Mouse (Mus musculus): ENCODE data around the gene Mkks. TPM values are rescaled to one million over a fixed set of nuclear protein-coding genes. Genes with fewer than 3 reads are reported as not detected.

The Mkks gene
- polyA plus RNA-seq, 1 experiment from 2014 or later = 5.0 TPM

DNA sequence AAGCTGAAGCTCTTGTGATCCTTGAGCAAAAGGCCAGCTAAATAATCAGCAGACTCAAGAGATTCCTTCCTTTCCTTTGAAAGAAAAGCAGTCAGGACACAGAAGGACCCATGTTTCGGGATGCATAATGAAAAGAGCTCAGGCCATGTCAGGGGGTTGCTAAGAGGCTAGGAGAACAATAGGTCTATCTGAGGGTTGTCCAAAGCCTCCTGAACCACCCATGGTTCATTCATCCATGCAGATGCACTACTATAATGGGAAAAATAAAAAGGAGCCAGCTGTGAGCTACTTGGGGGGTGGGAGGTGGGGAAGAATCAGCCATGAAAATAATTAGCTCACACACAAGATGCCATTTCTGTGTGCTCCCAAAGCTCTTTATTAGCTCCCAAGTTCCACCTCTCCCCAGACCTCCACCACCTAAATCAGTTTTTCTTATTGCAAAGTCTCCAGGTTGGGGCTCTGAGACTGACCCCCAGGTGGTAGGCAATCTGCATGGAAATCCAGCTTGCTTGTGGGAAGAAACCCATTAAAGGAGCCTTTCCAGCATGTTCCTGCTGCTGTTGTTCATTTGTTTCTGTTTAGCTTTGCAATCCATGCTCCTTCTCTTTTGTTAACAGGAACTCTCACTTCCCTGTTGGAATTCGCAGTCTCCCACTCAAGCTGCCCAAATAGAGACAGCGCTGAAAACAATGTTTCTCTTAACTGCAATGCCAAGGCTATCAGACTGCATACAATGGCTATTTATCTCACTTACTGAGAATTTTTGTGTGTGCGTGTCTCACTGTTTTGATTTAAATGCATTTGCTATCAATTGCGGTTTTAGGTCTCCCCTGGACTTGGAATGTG lies 36.4 kb downstream of the Mkks start:
- no peak for TF ChIP-seq CTCF (IDR thresholded peaks at IDR 0.05; ENCODE audit: low read depth)
- TF ChIP-seq EP300 (IDR thresholded peaks at IDR 0.05; ENCODE audit: low read depth) = no peak
- Histone ChIP-seq H3K9ac (replicated peaks) (no peak overlapping the region), H3K4me1 (ENCODE audit: insufficient read depth) (no peaks in the 10 kb centered on the region), H3K27me3 (ENCODE audit: insufficient read depth, low read length) (no peaks in the 10 kb centered on the region), H3K36me3 (replicated peaks; ENCODE audit: insufficient read depth, low read length) (no peaks in the 10 kb centered on the region), H3K9me3 (ENCODE audit: low read length) (no peaks in the 10 kb centered on the region), H3K4me3 (ENCODE audit: low read depth, low read length) (no peak overlapping the region), H3K4me2 (ENCODE audit: low read depth, low read length) (no peak overlapping the region), H3K27ac (ENCODE audit: low read depth) (no peak overlapping the region)
- DNase-seq = no peak
- 50% methylated on average over 5 of the region's 5 CpGs for WGBS (ENCODE audit: insufficient replicate concordance)
- no peak for ATAC-seq

DNA sequence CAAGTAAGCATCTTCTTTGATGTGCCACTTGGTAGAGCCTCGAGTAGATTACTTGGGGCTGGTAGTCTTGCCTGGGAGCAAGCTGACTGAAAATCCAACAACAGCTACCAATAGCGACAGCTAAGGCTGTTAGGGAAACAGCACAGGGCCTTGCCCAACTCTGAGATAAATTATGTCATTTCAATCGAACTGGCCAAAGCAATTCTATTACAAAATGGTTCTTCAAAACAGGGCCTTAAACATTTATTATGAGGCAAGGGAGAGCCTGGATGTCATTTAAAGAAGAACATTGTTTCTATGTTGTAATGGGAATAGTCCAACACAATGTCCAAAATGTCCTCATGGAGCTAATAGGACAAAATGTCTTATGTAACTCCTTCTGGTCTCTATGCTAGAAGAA lies 40.8 kb downstream of the Mkks start:
- no peaks in the 10 kb centered on the region for H3K4me1 ChIP-seq (ENCODE audit: insufficient read depth)

GRCm38 (mm10) chr2:136837994-136838393 lies 53.2 kb downstream of the Mkks start:
- no peak for ATAC-seq
- TF ChIP-seq CTCF (IDR thresholded peaks at IDR 0.05; ENCODE audit: low read depth) (no peak), EP300 (IDR thresholded peaks at IDR 0.05; ENCODE audit: low read depth) (no peak)
- DNase-seq = no peak

More for the DNA sequence above, 40.8 kb downstream of the Mkks start:
- H3K36me3 ChIP-seq (replicated peaks; ENCODE audit: insufficient read depth, low read length) = no peaks in the 10 kb centered on the region
- no peak overlapping the region for H3K4me3 ChIP-seq (ENCODE audit: low read depth, low read length)
- no peak overlapping the region for H3K9ac ChIP-seq (replicated peaks)
- H3K27me3 ChIP-seq (ENCODE audit: insufficient read depth, low read length) = no peaks in the 10 kb centered on the region
- TF ChIP-seq EP300 (IDR thresholded peaks at IDR 0.05; ENCODE audit: low read depth) = no peak
- TF ChIP-seq CTCF (IDR thresholded peaks at IDR 0.05; ENCODE audit: low read depth) = no peak
- no peaks in the 10 kb centered on the region for H3K9me3 ChIP-seq (ENCODE audit: low read length)
- H3K4me2 ChIP-seq (ENCODE audit: low read depth, low read length) = no peak overlapping the region
- no peak for ATAC-seq
- 57% methylated on average over 3 of the region's 3 CpGs for WGBS (ENCODE audit: insufficient replicate concordance)
- H3K27ac ChIP-seq (ENCODE audit: low read depth) = no peak overlapping the region
- DNase-seq = no peak

GRCm38 (mm10) chr2:136835882-136836281 lies 55.3 kb downstream of the Mkks start:
- no peak overlapping the region for H3K27ac ChIP-seq (ENCODE audit: low read depth)
- H3K27me3 ChIP-seq (ENCODE audit: insufficient read depth, low read length) = no peaks in the 10 kb centered on the region
- TF ChIP-seq CTCF (IDR thresholded peaks at IDR 0.05; ENCODE audit: low read depth) = no peak
- TF ChIP-seq EP300 (IDR thresholded peaks at IDR 0.05; ENCODE audit: low read depth) = no peak
- WGBS (ENCODE audit: insufficient replicate concordance) = 64% methylated on average over 3 of the region's 3 CpGs
- no peak overlapping the region for H3K4me3 ChIP-seq (ENCODE audit: low read depth, low read length)
- H3K4me2 ChIP-seq (ENCODE audit: low read depth, low read length) = no peak overlapping the region
- H3K9me3 ChIP-seq (ENCODE audit: low read length) = no peaks in the 10 kb centered on the region
- no peaks in the 10 kb centered on the region for H3K36me3 ChIP-seq (replicated peaks; ENCODE audit: insufficient read depth, low read length)
- DNase-seq (no peak), ATAC-seq (no peak)
- H3K4me1 ChIP-seq (ENCODE audit: insufficient read depth) = no peaks in the 10 kb centered on the region
- no peak overlapping the region for H3K9ac ChIP-seq (replicated peaks)

More at GRCm38 (mm10) chr2:136837994-136838393, 53.2 kb downstream of the Mkks start:
- 50% methylated on average over 1 of the region's 1 CpGs for WGBS (ENCODE audit: insufficient replicate concordance)
- H3K9ac ChIP-seq (replicated peaks) = no peak overlapping the region
- no peaks in the 10 kb centered on the region for H3K4me1 ChIP-seq (ENCODE audit: insufficient read depth)
- no peak overlapping the region for H3K4me2 ChIP-seq (ENCODE audit: low read depth, low read length)
- no peak overlapping the region for H3K27ac ChIP-seq (ENCODE audit: low read depth)
- H3K27me3 ChIP-seq (ENCODE audit: insufficient read depth, low read length) = no peaks in the 10 kb centered on the region
- H3K36me3 ChIP-seq (replicated peaks; ENCODE audit: insufficient read depth, low read length) = no peaks in the 10 kb centered on the region
- no peaks in the 10 kb centered on the region for H3K9me3 ChIP-seq (ENCODE audit: low read length)
- H3K4me3 ChIP-seq (ENCODE audit: low read depth, low read length) = no peak overlapping the region

DNA sequence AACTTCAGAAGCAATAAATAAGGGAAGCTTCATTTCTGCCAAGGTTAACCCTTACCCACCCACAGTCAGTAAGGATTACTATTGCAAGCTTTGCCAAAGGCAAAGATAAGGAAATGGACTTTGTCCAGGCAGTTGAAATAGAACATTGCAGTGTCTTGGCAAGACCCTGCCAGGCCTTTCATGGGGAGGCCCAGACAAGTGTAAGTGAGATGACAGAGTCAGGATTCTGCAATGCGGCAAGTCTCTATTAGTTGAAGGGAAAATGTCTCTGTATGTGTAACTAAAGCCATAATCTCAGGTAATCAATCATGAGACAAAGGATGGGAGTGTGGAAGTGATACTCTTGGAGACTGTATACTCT lies 56.5 kb downstream of the Mkks start:
- Histone ChIP-seq H3K27ac (ENCODE audit: low read depth) (no peak overlapping the region), H3K9me3 (ENCODE audit: low read length) (no peaks in the 10 kb centered on the region), H3K36me3 (replicated peaks; ENCODE audit: insufficient read depth, low read length) (no peaks in the 10 kb centered on the region), H3K4me3 (ENCODE audit: low read depth, low read length) (no peak overlapping the region), H3K4me2 (ENCODE audit: low read depth, low read length) (no peak overlapping the region), H3K27me3 (ENCODE audit: insufficient read depth, low read length) (no peaks in the 10 kb centered on the region), H3K4me1 (ENCODE audit: insufficient read depth) (no peaks in the 10 kb centered on the region), H3K9ac (replicated peaks) (no peak overlapping the region)
- DNase-seq (no peak), ATAC-seq (no peak)
- TF ChIP-seq EP300 (IDR thresholded peaks at IDR 0.05; ENCODE audit: low read depth) (no peak), CTCF (IDR thresholded peaks at IDR 0.05; ENCODE audit: low read depth) (no peak)
- WGBS (ENCODE audit: insufficient replicate concordance) = 95% methylated on average over 1 of the region's 1 CpGs

DNA sequence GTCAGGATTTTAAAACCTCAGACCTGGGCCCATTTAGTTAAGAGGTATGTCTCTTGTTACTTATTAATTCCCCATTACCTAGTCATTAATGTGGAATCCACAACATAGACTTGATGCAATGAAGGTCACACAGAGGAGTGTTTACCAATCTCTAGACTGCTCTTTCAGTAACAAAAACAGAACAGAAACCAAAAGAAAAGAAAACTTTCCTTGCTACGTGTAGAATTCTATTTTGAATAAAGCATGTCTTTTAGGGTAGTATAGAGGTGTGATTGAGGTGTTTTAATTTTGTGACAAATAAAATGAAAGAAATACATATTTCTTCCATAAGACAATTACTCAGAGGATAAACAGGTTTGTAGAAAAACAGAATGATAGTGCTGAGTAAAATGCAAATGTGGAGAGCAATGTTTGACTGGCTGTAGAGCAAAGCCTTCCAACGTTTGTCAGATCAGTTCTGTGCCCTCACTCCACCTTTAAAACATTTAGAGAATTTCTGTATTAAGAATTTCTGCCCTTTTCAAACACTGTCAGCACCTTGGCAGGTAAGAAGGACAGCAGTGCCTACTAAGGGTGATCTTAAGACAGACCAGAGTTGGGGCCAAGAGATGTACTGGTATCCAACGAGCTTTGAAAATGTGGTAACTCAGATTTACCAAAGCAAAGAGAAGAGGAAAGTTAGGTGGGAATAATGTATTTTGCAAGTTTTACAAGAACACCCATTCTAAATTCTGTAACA lies 57.0 kb downstream of the Mkks start:
- Histone ChIP-seq H3K4me1 (ENCODE audit: insufficient read depth) (no peaks in the 10 kb centered on the region), H3K36me3 (replicated peaks; ENCODE audit: insufficient read depth, low read length) (no peaks in the 10 kb centered on the region), H3K9ac (replicated peaks) (no peak overlapping the region), H3K27me3 (ENCODE audit: insufficient read depth, low read length) (no peaks in the 10 kb centered on the region), H3K4me2 (ENCODE audit: low read depth, low read length) (no peak overlapping the region), H3K27ac (ENCODE audit: low read depth) (no peak overlapping the region), H3K9me3 (ENCODE audit: low read length) (no peaks in the 10 kb centered on the region), H3K4me3 (ENCODE audit: low read depth, low read length) (no peak overlapping the region)
- 70% methylated on average over 3 of the region's 3 CpGs for WGBS (ENCODE audit: insufficient replicate concordance)
- no peak for ATAC-seq
- no peak for TF ChIP-seq CTCF (IDR thresholded peaks at IDR 0.05; ENCODE audit: low read depth)
- TF ChIP-seq EP300 (IDR thresholded peaks at IDR 0.05; ENCODE audit: low read depth) = no peak
- no peak for DNase-seq

All from liver, postnatal 0 days (tissue).